8 mouse cellular contexts compared by ENCODE assay signal in genomic region chr4:58670107-58670905, GRCm38 (mm10).
A peak's percentile ranks its signal among the peaks of the same experiment; 100 is the strongest.
DNase-seq lines count a peak whose midpoint lies in the region; ATAC-seq and TF ChIP-seq lines count a peak whose summit lies in the region.

No protein-coding gene starts in this region.

- no peak for TF ChIP-seq EP300 in liver, postnatal 0 days (IDR thresholded peaks at IDR 0.05; ENCODE audit: low read depth)

- no peaks in the 10 kb centered on the region for H3K4me1 ChIP-seq in liver, embryonic 11.5 days (replicated peaks; ENCODE audit: control insufficient read depth, insufficient read depth, low read length)
- no peaks in the 10 kb centered on the region for H3K4me1 ChIP-seq in liver, postnatal 0 days (ENCODE audit: insufficient read depth)
- peaks cover 40% of the 10 kb centered on the region for H3K4me1 ChIP-seq in forebrain, embryonic 13.5 days
- peaks cover 20% of the 10 kb centered on the region for H3K4me1 ChIP-seq in neural tube, embryonic 15.5 days

- H3K27me3 ChIP-seq in liver, embryonic 11.5 days (replicated peaks; ENCODE audit: control insufficient read depth, insufficient read depth, low read length), result no peaks in the 10 kb centered on the region
- no peaks in the 10 kb centered on the region for H3K27me3 ChIP-seq in liver, postnatal 0 days (ENCODE audit: insufficient read depth, low read length)
- H3K27me3 ChIP-seq in forebrain, embryonic 13.5 days, result peaks cover 27% of the 10 kb centered on the region
- H3K27me3 ChIP-seq in neural tube, embryonic 15.5 days (replicated peaks), result no peaks in the 10 kb centered on the region; the same call in 1 of the 2 replicates

- no peaks in the 10 kb centered on the region for H3K36me3 ChIP-seq in liver, embryonic 11.5 days (ENCODE audit: control insufficient read depth, insufficient read depth, low read length)
- no peaks in the 10 kb centered on the region for H3K36me3 ChIP-seq in liver, postnatal 0 days (replicated peaks; ENCODE audit: insufficient read depth, low read length)
- no peaks in the 10 kb centered on the region for H3K36me3 ChIP-seq in forebrain, embryonic 13.5 days (ENCODE audit: poor library complexity, severe bottlenecking)
- no peaks in the 10 kb centered on the region for H3K36me3 ChIP-seq in neural tube, embryonic 15.5 days

- no peak for DNase-seq in liver, embryonic 11.5 days (ENCODE audit: low spot score)
- no peak for DNase-seq in liver, postnatal 0 days
- peak; percentile 58 for DNase-seq in kidney, postnatal 10 days
- no peak for DNase-seq in layer of hippocampus, adult 9-11 months
- DNase-seq in yolk sac, embryonic 10.5 days (ENCODE audit: low spot score), result no peak

- no peaks in the 10 kb centered on the region for H3K9me3 ChIP-seq in liver, embryonic 11.5 days (ENCODE audit: control insufficient read depth, low read length)
- no peaks in the 10 kb centered on the region for H3K9me3 ChIP-seq in liver, postnatal 0 days (ENCODE audit: low read length)
- H3K9me3 ChIP-seq in forebrain, embryonic 13.5 days (replicated peaks), result no peaks in the 10 kb centered on the region
- no peaks in the 10 kb centered on the region for H3K9me3 ChIP-seq in neural tube, embryonic 15.5 days (replicated peaks)

- ATAC-seq in liver, embryonic 11.5 days (replicated peaks; ENCODE audit: low FRiP score), result no peak
- no peak for ATAC-seq in liver, postnatal 0 days
- peak; percentile 91 for ATAC-seq in forebrain, embryonic 13.5 days
- ATAC-seq in neural tube, embryonic 15.5 days (ENCODE audit: low FRiP score), result peak; percentile 79
- ATAC-seq in inflammation-experienced regulatory T-cells, adult 6 months, result no peak

- 59% methylated on average over 15 of the region's 15 CpGs for WGBS in liver, embryonic 11.5 days
- 64% methylated on average over 15 of the region's 15 CpGs for WGBS in liver, postnatal 0 days (ENCODE audit: insufficient replicate concordance)
- 3% methylated on average over 15 of the region's 15 CpGs for WGBS in forebrain, embryonic 13.5 days
- 16% methylated on average over 15 of the region's 15 CpGs for WGBS in neural tube, embryonic 15.5 days

- H3K27ac ChIP-seq in liver, embryonic 11.5 days (ENCODE audit: low read depth, low read length), result peak overlapping the region; percentile 15; the same call in 1 of the 2 replicates
- H3K27ac ChIP-seq in liver, postnatal 0 days (ENCODE audit: low read depth), result no peak overlapping the region
- peak overlapping the region; percentile 75 for H3K27ac ChIP-seq in forebrain, embryonic 13.5 days
- H3K27ac ChIP-seq in neural tube, embryonic 15.5 days (replicated peaks), result no peak overlapping the region

- no peak overlapping the region for H3K9ac ChIP-seq in liver, embryonic 11.5 days (ENCODE audit: low read depth, low read length)
- H3K9ac ChIP-seq in liver, postnatal 0 days (replicated peaks), result no peak overlapping the region
- no peak overlapping the region for H3K9ac ChIP-seq in forebrain, embryonic 13.5 days
- no peak overlapping the region for H3K9ac ChIP-seq in neural tube, embryonic 15.5 days (replicated peaks)

- no peak overlapping the region for H3K4me2 ChIP-seq in liver, embryonic 11.5 days
- H3K4me2 ChIP-seq in liver, postnatal 0 days (ENCODE audit: low read depth, low read length), result no peak overlapping the region
- peak overlapping the region; percentile 45 for H3K4me2 ChIP-seq in forebrain, embryonic 13.5 days
- H3K4me2 ChIP-seq in neural tube, embryonic 15.5 days, result peak overlapping the region; percentile 46

- no peak overlapping the region for H3K4me3 ChIP-seq in liver, embryonic 11.5 days (ENCODE audit: low read depth, low read length)
- H3K4me3 ChIP-seq in liver, postnatal 0 days (ENCODE audit: low read depth, low read length), result no peak overlapping the region
- no peak overlapping the region for H3K4me3 ChIP-seq in forebrain, embryonic 13.5 days
- 0 out of 2 replicates have a peak overlapping the region, but pooled peaks have one; percentile 3 for H3K4me3 ChIP-seq in neural tube, embryonic 15.5 days (replicated peaks)

- TF ChIP-seq CTCF in liver, postnatal 0 days (IDR thresholded peaks at IDR 0.05; ENCODE audit: low read depth), result no peak

Comparison
In these comparisons a context has a peak if more than half of its experiments do, and no peak if none do; other contexts are left out.
1. H3K27ac ChIP-seq: peak in liver, embryonic 11.5 days (single experiment) and forebrain, embryonic 13.5 days (single experiment); none in liver, postnatal 0 days (single experiment) and neural tube, embryonic 15.5 days (single experiment).
2. ATAC-seq: peak in forebrain, embryonic 13.5 days (single experiment) and neural tube, embryonic 15.5 days (single experiment); none in liver, embryonic 11.5 days (single experiment), liver, postnatal 0 days (single experiment) and inflammation-experienced regulatory T-cells, adult 6 months (single experiment).
3. H3K4me2 ChIP-seq: peak in forebrain, embryonic 13.5 days (single experiment) and neural tube, embryonic 15.5 days (single experiment); none in liver, embryonic 11.5 days (single experiment) and liver, postnatal 0 days (single experiment).